Mouse (Mus musculus) liver, postnatal 0 days (tissue): ENCODE measurements around the gene Vmn1r230. TPM values are rescaled to one million over a fixed set of nuclear protein-coding genes. Genes with fewer than 3 reads are reported as not detected.

Experiments used
- ATAC-seq: fragments of 200-750 bp; cut with Nextera tagmentation; 2 replicates; pipeline ENCODE4 v1.8.0; 2017; ENCODE audit warnings: mild to moderate bottlenecking, moderate library complexity
- DNase-seq: peaks from one replicate; pipeline ENCODE4 v3.0.0-alpha.2; 2016
- H3K27ac ChIP-seq: fragments of 300-500 bp; sonication (generic); 2 replicates; pipeline ENCODE4 v1.5.1; 2014; ENCODE audit warnings: antibody characterized with exemption, moderate library complexity, mild to moderate bottlenecking, low read depth
- H3K27me3 ChIP-seq: fragments of 300-500 bp; sonication (generic); 2 replicates; pipeline ENCODE4 v1.6.1; 2014; ENCODE audit warnings: low read length, control low read depth, mixed read lengths; ENCODE audit not compliant: insufficient read depth
- H3K36me3 ChIP-seq: fragments of 300-500 bp; sonication (generic); replicated peaks from 2 replicates; pipeline ENCODE4 v1.6.1; 2014; ENCODE audit warnings: mild to moderate bottlenecking, control low read depth, low read length, moderate library complexity, mixed read lengths; ENCODE audit not compliant: insufficient read depth
- H3K4me1 ChIP-seq: fragments of 300-500 bp; sonication (generic); 2 replicates; pipeline ENCODE4 v1.6.1; 2014; ENCODE audit warnings: antibody characterized with exemption, mild to moderate bottlenecking, control low read depth; ENCODE audit not compliant: insufficient read depth
- H3K4me2 ChIP-seq: fragments of 300-500 bp; sonication (generic); 2 replicates; pipeline ENCODE4 v1.6.1; 2014; ENCODE audit warnings: low read depth, mild to moderate bottlenecking, low read length, moderate library complexity, mixed read lengths
- H3K4me3 ChIP-seq: fragments of 300-500 bp; sonication (generic); 2 replicates; pipeline ENCODE4 v1.5.1; 2014; ENCODE audit warnings: low read depth, low read length
- H3K9ac ChIP-seq: fragments of 300-500 bp; sonication (generic); replicated peaks from 2 replicates; pipeline ENCODE4 v1.6.1; 2014; ENCODE audit warnings: mild to moderate bottlenecking, moderate library complexity
- H3K9me3 ChIP-seq: fragments of 300-500 bp; sonication (generic); 2 replicates; pipeline ENCODE4 v1.6.1; 2016; ENCODE audit warnings: mild to moderate bottlenecking, control low read depth, low read length, mixed read lengths
- CTCF ChIP-seq: sonication (generic); IDR thresholded peaks from 2 replicates; pipeline ENCODE4 v1.5.1; 2016; ENCODE audit warnings: antibody characterized with exemption, low read depth
- EP300 ChIP-seq: IDR thresholded peaks from 2 replicates; pipeline ENCODE4 v1.6.1; 2016; ENCODE audit warnings: antibody characterized with exemption, low read depth, mild to moderate bottlenecking
- WGBS: fragments of 180-500 bp; shearing (Covaris S2); extraction: QIAGEN DNeasy Blood & Tissue Kit; methylation state at CpG from one replicate; pipeline ENCODE4 v1.1.7; 2014; ENCODE audit not compliant: insufficient replicate concordance; 5-methylcytosine and 5-hydroxymethylcytosine counted together
- polyA plus RNA-seq: library from polyadenylated mRNA; unstranded; fragments of >200 nt; fragmentation: Nextera tagmentation; extraction: Ambion mirVana; gene quantifications from 2 replicates; pipeline ENCODE4 v1.2.1, GENCODE M21; 2015

The Vmn1r230 gene
- not detected in 2 replicates for polyA plus RNA-seq

GRCm38 (mm10) chr17:20840144-20840543 is at the start of gene Vmn1r230:
Vmn1r230 (plus strand) TSS chr17:20840444.
- WGBS: 8% methylated on average over 1 of the region's 1 CpGs
- Histone ChIP-seq H3K9ac (no peak within 1 kb of the TSS), H3K9me3 (no peaks in the 10 kb centered on the region), H3K36me3 (no peaks in the 10 kb centered on the region), H3K4me3 (no peak within 1 kb of the TSS), H3K27ac (no peak within 1 kb of the TSS), H3K4me1 (no peaks in the 10 kb centered on the region), H3K27me3 (no peaks in the 10 kb centered on the region), H3K4me2 (no peak within 1 kb of the TSS)
- TF ChIP-seq CTCF: no peak
- no peak for TF ChIP-seq EP300
- ATAC-seq (no peak), DNase-seq (no peak)

GRCm38 (mm10) chr17:20811255-20811654 is 29.0 kb upstream of the Vmn1r230 start, which contains the start of gene Vmn1r229:
Vmn1r229 (plus strand) TSS chr17:20811555.
- no peak within 1 kb of the TSS for H3K4me2 ChIP-seq
- no peak within 1 kb of the TSS for H3K4me3 ChIP-seq
- no peak for DNase-seq
- 52% methylated on average over 1 of the region's 1 CpGs for WGBS
- no peaks in the 10 kb centered on the region for H3K9me3 ChIP-seq
- no peak for TF ChIP-seq EP300
- TF ChIP-seq CTCF: no peak
- ATAC-seq: no peak
- H3K4me1 ChIP-seq: no peaks in the 10 kb centered on the region
- H3K9ac ChIP-seq: no peak within 1 kb of the TSS
- no peaks in the 10 kb centered on the region for H3K36me3 ChIP-seq
- no peak within 1 kb of the TSS for H3K27ac ChIP-seq
- H3K27me3 ChIP-seq: no peaks in the 10 kb centered on the region

Other genes with a start within 250 kb of the Vmn1r230 start
- gene Vmn2r110, start 244.0 kb upstream of the Vmn1r230 start, polyA plus RNA-seq: not detected in 2 replicates
- not detected in 2 replicates for gene Fpr-rs3, start 215.6 kb upstream of the Vmn1r230 start, polyA plus RNA-seq
- not detected in 2 replicates for gene Vmn1r226, start 157.6 kb upstream of the Vmn1r230 start, polyA plus RNA-seq
- not detected in 2 replicates for gene Vmn1r227, start 110.6 kb upstream of the Vmn1r230 start, polyA plus RNA-seq
- not detected in 2 replicates for gene Vmn1r228, start 54.3 kb upstream of the Vmn1r230 start, polyA plus RNA-seq
- not detected in 2 replicates for gene Vmn1r229, start 28.9 kb upstream of the Vmn1r230 start, polyA plus RNA-seq
- not detected in 2 replicates for gene Vmn1r231, start 64.6 kb downstream of the Vmn1r230 start, polyA plus RNA-seq
- gene Vmn1r232, start 79.3 kb downstream of the Vmn1r230 start, polyA plus RNA-seq: not detected in 2 replicates
- gene Ppp2r1a, start 104.9 kb downstream of the Vmn1r230 start, polyA plus RNA-seq: 63.8 and 65.8 TPM in 2 replicates
- gene Vmn1r233, start 156.0 kb downstream of the Vmn1r230 start, polyA plus RNA-seq: not detected in 2 replicates
- gene Zfp160, start 168.5 kb downstream of the Vmn1r230 start, polyA plus RNA-seq: 2.5 and 3.3 TPM in 2 replicates